Comparison of ENCODE assay signal across 18 mouse cellular contexts in the genomic region with DNA sequence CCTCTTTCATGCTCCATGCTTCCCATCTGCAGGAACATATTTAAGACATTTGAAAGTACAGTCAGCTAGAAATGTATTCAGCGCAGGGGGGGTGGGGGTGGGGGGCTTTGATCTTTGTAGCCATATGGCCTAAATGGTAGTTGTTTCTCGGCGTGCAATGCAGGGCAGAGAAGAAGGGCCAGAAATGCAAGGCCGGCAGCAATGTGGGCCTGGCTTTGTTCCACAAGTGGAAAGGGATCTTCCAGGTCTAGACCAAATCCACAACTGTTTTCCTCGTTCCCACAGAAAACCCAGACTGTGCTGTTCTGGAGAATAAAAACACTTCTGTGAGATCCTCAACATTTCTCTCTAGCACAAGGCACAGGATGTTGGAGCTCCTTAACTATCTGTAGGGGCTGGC.
"Had no signal": no experiment of that assay in that cellular context is flagged by ENCODE, and none has a peak within 500 bp of the region (broad histone marks: within the 10 kb centered on the region; RNA-seq: fewer than 3 reads in every experiment).

No protein-coding gene starts in this region.

- H3K9me3 ChIP-seq: kidney, embryonic 15.5 days; limb, embryonic 12.5 days; midbrain, embryonic 10.5 days had no signal

- H3K4me2 ChIP-seq: kidney, embryonic 15.5 days; limb, embryonic 12.5 days; liver, embryonic 11.5 days; lung, embryonic 14.5 days had no signal

- ATAC-seq: liver, postnatal 0 days; lung, postnatal 0 days had no signal

- H3K36me3 ChIP-seq: kidney, embryonic 15.5 days; limb, embryonic 12.5 days; midbrain, embryonic 10.5 days had no signal

- H3K27me3 ChIP-seq: kidney, embryonic 15.5 days; limb, embryonic 12.5 days; megakaryocyte, embryonic 14.5 days had no signal

- H3K9ac ChIP-seq: kidney, embryonic 15.5 days; limb, embryonic 12.5 days; liver, embryonic 14.5 days; liver, postnatal 0 days; lung, embryonic 14.5 days had no signal

- H3K4me1 ChIP-seq: megakaryocyte, embryonic 14.5 days had no signal

- H3K27ac ChIP-seq: kidney, embryonic 15.5 days; left cerebral cortex, adult 2 months; limb, embryonic 12.5 days; liver, embryonic 14.5 days; macrophage; midbrain, embryonic 10.5 days had no signal

- DNase-seq: kidney, adult 8-10 months; kidney, postnatal 10 days; kidney, postnatal 36 days; layer of hippocampus, postnatal 36 days; liver, postnatal 0 days; lung, embryonic 14.5 days; midbrain, embryonic 14.5 days; thymus, adult 18-20 months; thymus, postnatal 36 days had no signal

- H3K4me3 ChIP-seq: kidney, embryonic 15.5 days; left cerebral cortex, adult 2 months; limb, embryonic 12.5 days; megakaryocyte, embryonic 14.5 days; midbrain, embryonic 10.5 days had no signal
